Mouse (Mus musculus): Measurements from ENCODE around the gene Smpdl3b. TPM values are rescaled to one million over a fixed set of nuclear protein-coding genes. Genes with fewer than 3 reads are reported as not detected.

Gene Smpdl3b
- total and polyA plus RNA-seq, 3 experiments, result 2.9 to 24.0 (median 3.6) TPM

DNA sequence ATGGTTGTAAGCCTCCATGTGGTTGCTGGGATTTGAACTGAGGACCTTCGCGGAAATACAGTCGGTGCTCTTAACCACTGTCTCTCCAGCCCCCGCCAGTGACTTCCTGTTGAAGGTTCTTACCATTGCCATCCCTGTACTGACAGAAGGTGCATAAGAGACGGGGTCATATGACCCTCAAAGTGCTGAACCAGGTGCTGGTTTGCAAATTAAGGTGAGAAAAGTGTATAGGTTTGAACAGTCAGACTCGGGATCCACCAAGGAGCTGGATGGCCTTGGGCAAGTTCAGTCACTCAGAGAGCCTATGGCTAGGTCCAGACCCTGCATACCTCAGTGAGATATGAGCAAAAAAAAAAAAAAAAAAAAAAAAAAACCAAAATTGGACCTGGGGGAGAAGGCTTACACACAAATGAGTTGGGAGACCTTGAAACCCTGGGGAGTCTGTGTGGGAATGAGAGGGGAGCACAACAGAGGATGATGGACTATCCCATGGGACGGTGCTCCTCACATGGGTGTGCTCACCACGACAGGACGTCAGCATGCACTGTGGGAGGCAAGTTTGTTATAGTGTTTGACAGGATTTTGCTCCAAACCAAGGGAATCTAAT, 10.0 kb downstream of the Smpdl3b start:
- no peaks in the 10 kb centered on the region for H3K79me2 ChIP-seq (replicated peaks; ENCODE audit: control insufficient read depth, extremely low read depth, insufficient read depth, poor library complexity, severe bottlenecking)
- peak overlapping the region; percentile 87; the same call in 1 of the 2 replicates for H3K4me2 ChIP-seq (ENCODE audit: insufficient read depth, low read depth, poor library complexity, severe bottlenecking)
- no peak for TF ChIP-seq NELFE (IDR thresholded peaks at IDR 0.05; ENCODE audit: low read depth, low read length)
- peak in 1 of 2 experiments; percentile 23; a peak in 2 of 4 replicates for TF ChIP-seq CTCF (conservative IDR thresholded peaks at IDR 0.05 in 1 of 2, IDR thresholded peaks at IDR 0.05 in 1 of 2; ENCODE audit: low read depth in 2 of 2, low read length in 2 of 2)
- TF ChIP-seq MAX (IDR thresholded peaks at IDR 0.05; ENCODE audit: low read length), result no peak
- TF ChIP-seq POLR2A (IDR thresholded peaks at IDR 0.05; ENCODE audit: low read depth, low read length), result no peak
- TF ChIP-seq GABPA (IDR thresholded peaks at IDR 0.05; ENCODE audit: insufficient replicate concordance, low read depth, low read length), result no peak
- no peak for TF ChIP-seq TBP (conservative IDR thresholded peaks at IDR 0.05; ENCODE audit: low read depth, low read length)
- no peak for TF ChIP-seq SIN3A (IDR thresholded peaks at IDR 0.05; ENCODE audit: low read length)
- no peak for TF ChIP-seq ZC3H11A (IDR thresholded peaks at IDR 0.05; ENCODE audit: low read depth, low read length)
- no peak for TF ChIP-seq ETS1 (conservative IDR thresholded peaks at IDR 0.05; ENCODE audit: low read depth, low read length)
- no peak for TF ChIP-seq JUND (conservative IDR thresholded peaks at IDR 0.05; ENCODE audit: low read depth, low read length)
- TF ChIP-seq BHLHE40 (IDR thresholded peaks at IDR 0.05; ENCODE audit: low read depth, low read length), result no peak
- TF ChIP-seq ZNF384 (IDR thresholded peaks at IDR 0.05; ENCODE audit: low read depth, low read length), result peak; percentile 75
- no peak for TF ChIP-seq RCOR1 (conservative IDR thresholded peaks at IDR 0.05; ENCODE audit: low read depth, low read length)
- TF ChIP-seq TCF12 (IDR thresholded peaks at IDR 0.05; ENCODE audit: low read depth, low read length), result no peak
- no peak for TF ChIP-seq PAX5 (IDR thresholded peaks at IDR 0.05; ENCODE audit: low read length)
- no peak for TF ChIP-seq HCFC1 (IDR thresholded peaks at IDR 0.05; ENCODE audit: low read depth, low read length)
- TF ChIP-seq JUN (IDR thresholded peaks at IDR 0.05; ENCODE audit: insufficient read depth, low read depth, low read length), result no peak
- no peak for TF ChIP-seq ZMIZ1 (IDR thresholded peaks at IDR 0.05; ENCODE audit: low read depth, low read length)
- peak; percentile 41 for DNase-seq (ENCODE audit: extremely low read depth)
- H3K27ac ChIP-seq (ENCODE audit: insufficient read depth, low read depth), result peak overlapping the region; percentile 99
- no peaks in the 10 kb centered on the region for H3K27me3 ChIP-seq (replicated peaks)
- in situ Hi-C loops (cut with MboI; ENCODE audit: low pct_ligation_motif_present, low pct_unique_long_range_greater_than_20kb, low sequenced_read_pairs) (no loop called here), dilution Hi-C loops (cut with MboI; ENCODE audit: extremely low pct_ligation_motif_present, extremely low pct_unique_long_range_greater_than_20kb, low sequenced_read_pairs) (no loop called here)
- H3K4me1 ChIP-seq (ENCODE audit: control insufficient read depth in 1 of 2, insufficient read depth in 2 of 2), result peaks cover 0 to 31% of the 10 kb centered on the region in 2 experiments; a peak in 3 of 4 replicates
- H3K9ac ChIP-seq (ENCODE audit: insufficient read depth, low read depth), result peak overlapping the region; percentile 76; the same call in 1 of the 2 replicates
- no peaks in the 10 kb centered on the region for H3K9me3 ChIP-seq (replicated peaks; ENCODE audit: low read length)
- peaks cover 2% of the 10 kb centered on the region in 2 experiments for H3K36me3 ChIP-seq (replicated peaks in 1 of 2; ENCODE audit: control insufficient read depth in 1 of 2, insufficient read depth in 1 of 2, low read length in 1 of 2)
- H3K4me3 ChIP-seq (replicated peaks in 1 of 3; ENCODE audit: low read depth in 2 of 3, low read length in 2 of 3, poor library complexity in 1 of 3), result peak overlapping the region in 2 of 3 experiments; percentile 52 to 58

DNA sequence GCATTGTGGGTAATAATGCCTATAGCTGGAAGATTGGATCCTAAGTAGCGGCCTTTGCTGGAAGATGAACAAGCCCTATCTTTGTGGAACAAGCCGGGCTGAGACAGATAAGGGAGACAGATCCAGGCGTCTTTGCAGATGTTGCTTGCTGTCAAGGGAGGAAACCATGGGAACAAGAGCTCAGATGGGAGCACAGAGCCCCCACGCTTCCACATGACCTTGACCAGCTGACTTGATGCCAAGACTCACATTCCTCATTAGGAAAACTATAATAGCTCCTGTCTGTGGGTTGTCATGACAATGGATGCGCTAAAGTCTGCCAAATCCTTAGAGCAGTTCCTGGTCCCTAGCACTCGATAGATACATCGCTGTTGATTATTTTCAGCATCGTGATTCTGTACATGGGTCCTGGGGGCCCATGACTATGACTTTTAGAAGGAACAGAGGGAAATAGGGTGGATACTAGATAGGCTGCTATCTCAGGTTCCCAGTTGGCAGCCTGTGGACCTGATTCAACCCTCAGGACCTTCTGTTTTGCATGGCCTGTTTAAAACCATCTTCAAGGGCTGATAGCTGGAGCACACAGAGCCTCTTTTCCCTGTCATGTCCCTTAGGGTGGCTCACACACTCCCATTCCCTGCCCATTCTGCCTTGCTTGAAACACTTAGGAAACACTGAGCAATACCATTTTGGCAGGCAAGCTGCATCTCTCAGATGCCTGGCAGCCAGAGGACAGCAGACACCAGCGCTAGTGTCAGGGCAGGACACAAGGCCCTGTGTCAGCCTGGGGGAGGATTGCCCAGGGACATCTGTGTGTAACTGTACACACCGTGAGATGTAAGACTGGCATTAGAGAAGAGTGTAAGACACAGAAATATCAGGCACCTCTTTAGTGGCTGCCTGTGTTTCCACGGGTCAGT, 12.8 kb downstream of the Smpdl3b start:
- H3K4me2 ChIP-seq (ENCODE audit: insufficient read depth, low read depth, poor library complexity, severe bottlenecking), result no peak overlapping the region
- in situ Hi-C loops (cut with MboI; ENCODE audit: low pct_ligation_motif_present, low pct_unique_long_range_greater_than_20kb, low sequenced_read_pairs), result no loop called here
- H3K9me3 ChIP-seq (replicated peaks; ENCODE audit: low read length), result no peaks in the 10 kb centered on the region
- DNase-seq (ENCODE audit: extremely low read depth), result no peak
- peaks cover 4 to 6% of the 10 kb centered on the region in 2 experiments for H3K36me3 ChIP-seq (replicated peaks in 1 of 2; ENCODE audit: control insufficient read depth in 1 of 2, insufficient read depth in 1 of 2, low read length in 1 of 2)
- dilution Hi-C loops (cut with MboI; ENCODE audit: extremely low pct_ligation_motif_present, extremely low pct_unique_long_range_greater_than_20kb, low sequenced_read_pairs), result no loop called here
- H3K9ac ChIP-seq (ENCODE audit: insufficient read depth, low read depth), result no peak overlapping the region
- H3K27ac ChIP-seq (ENCODE audit: insufficient read depth, low read depth), result no peak overlapping the region
- peaks cover 0 to 23% of the 10 kb centered on the region in 2 experiments; a peak in 3 of 4 replicates for H3K4me1 ChIP-seq (ENCODE audit: control insufficient read depth in 1 of 2, insufficient read depth in 2 of 2)
- H3K27me3 ChIP-seq (replicated peaks), result no peaks in the 10 kb centered on the region
- no peak overlapping the region for H3K4me3 ChIP-seq (replicated peaks in 1 of 3; ENCODE audit: low read depth in 2 of 3, low read length in 2 of 3, poor library complexity in 1 of 3)
- TF ChIP-seq MAZ (IDR thresholded peaks at IDR 0.05; ENCODE audit: low read depth, low read length) (no peak), RCOR1 (conservative IDR thresholded peaks at IDR 0.05; ENCODE audit: low read depth, low read length) (no peak), E2F4 (IDR thresholded peaks at IDR 0.05; ENCODE audit: insufficient replicate concordance, low read depth, low read length) (no peak), CHD2 (IDR thresholded peaks at IDR 0.05; ENCODE audit: low read length) (no peak), TCF12 (IDR thresholded peaks at IDR 0.05; ENCODE audit: low read depth, low read length) (no peak), ZNF384 (IDR thresholded peaks at IDR 0.05; ENCODE audit: low read depth, low read length) (no peak), UBTF (IDR thresholded peaks at IDR 0.05; ENCODE audit: low read depth, low read length) (no peak), BHLHE40 (IDR thresholded peaks at IDR 0.05; ENCODE audit: low read depth, low read length) (no peak)
- H3K79me2 ChIP-seq (replicated peaks; ENCODE audit: control insufficient read depth, extremely low read depth, insufficient read depth, poor library complexity, severe bottlenecking), result no peaks in the 10 kb centered on the region

Data from CH12.LX (cell line).